Mouse (Mus musculus) G1E (cell line): ENCODE measurements at regions not wholly inside any gene's neighbourhood (a gene's known extent, or its start where the extent isn't known, plus 50 kb on each side); places are given as distances from the start of the nearest gene placed in this dataset.

ENCODE experiments used
- ATAC-seq: 2 replicates; pipeline ENCODE4 v1.8.0; 2016; ENCODE audit warnings: mild to moderate bottlenecking; ENCODE audit not compliant: insufficient number of reproducible peaks, poor library complexity, low FRiP score, severe bottlenecking; ENCODE audit errors: extremely low read depth
- DNase-seq: peaks from one replicate; pipeline ENCODE4 v3.0.0; 2012; ENCODE audit warnings: low spot score
- H3K27me3 ChIP-seq: 2 replicates; pipeline ENCODE4 v1.6.1; 2012; ENCODE audit warnings: mild to moderate bottlenecking, low read length, inconsistent platforms; ENCODE audit not compliant: insufficient read depth
- H3K36me3 ChIP-seq: replicated peaks from 2 replicates; pipeline ENCODE3; 2012; ENCODE audit warnings: mild to moderate bottlenecking, inconsistent platforms
- H3K4me1 ChIP-seq: 2 replicates; pipeline ENCODE4 v1.6.1; 2012; ENCODE audit warnings: low read depth, low read length, inconsistent platforms, mixed read lengths; ENCODE audit not compliant: insufficient read depth
- H3K4me3 ChIP-seq: 2 replicates; pipeline ENCODE4 v1.5.1; 2012; ENCODE audit warnings: low read depth, mild to moderate bottlenecking, inconsistent platforms, low read length, moderate library complexity, mixed read lengths
- H3K9me3 ChIP-seq: replicated peaks from 2 replicates; pipeline ENCODE4 v1.6.1; 2012; ENCODE audit warnings: inconsistent platforms
- CTCF ChIP-seq: IDR thresholded peaks from 2 replicates; pipeline ENCODE4 v1.5.1; 2012; ENCODE audit warnings: low read depth, low read length, inconsistent platforms, mixed read lengths
- GATA1 ChIP-seq: IDR thresholded peaks from 2 replicates; pipeline ENCODE4 v1.6.1; 2012; ENCODE audit warnings: borderline replicate concordance, low read length, inconsistent platforms, mixed read lengths
- GATA2 ChIP-seq: IDR thresholded peaks from 2 replicates; pipeline ENCODE4 v1.6.1; 2012; ENCODE audit warnings: low read depth, low read length, inconsistent platforms, borderline replicate concordance
- POLR2AphosphoS5 ChIP-seq: IDR thresholded peaks from 2 replicates; pipeline ENCODE4 v1.6.1; 2012; ENCODE audit warnings: low read depth, low read length, inconsistent platforms; ENCODE audit not compliant: insufficient replicate concordance
- TAL1 ChIP-seq: conservative IDR thresholded peaks from 2 replicates; pipeline ENCODE4 v1.6.1; 2012; ENCODE audit warnings: low read depth, low read length, inconsistent platforms, mixed read lengths

GRCm38 (mm10) chr7:36078666-36079065 is 275.9 kb upstream of the Zfp507 start:
- no peak for TF ChIP-seq GATA1
- no peak for TF ChIP-seq GATA2
- no peak for TF ChIP-seq TAL1
- TF ChIP-seq POLR2AphosphoS5: no peak
- no peak for TF ChIP-seq CTCF
- H3K4me1 ChIP-seq: no peaks in the 10 kb centered on the region
- DNase-seq (no peak), ATAC-seq (no peak)
- H3K4me3 ChIP-seq: no peak overlapping the region
- no peaks in the 10 kb centered on the region for H3K36me3 ChIP-seq
- H3K9me3 ChIP-seq: peaks cover 57% of the 10 kb centered on the region
- H3K27me3 ChIP-seq: no peaks in the 10 kb centered on the region

GRCm38 (mm10) chr7:36078089-36078654 is 275.4 kb upstream of the Zfp507 start:
- no peak for DNase-seq
- no peaks in the 10 kb centered on the region for H3K27me3 ChIP-seq
- no peaks in the 10 kb centered on the region for H3K36me3 ChIP-seq
- H3K9me3 ChIP-seq: peaks cover 57% of the 10 kb centered on the region
- H3K4me1 ChIP-seq: no peaks in the 10 kb centered on the region
- H3K4me3 ChIP-seq: no peak overlapping the region
- ATAC-seq: no peak
- TF ChIP-seq GATA2 (no peak), TAL1 (no peak), POLR2AphosphoS5 (no peak), CTCF (no peak), GATA1 (no peak)

- ATAC-seq (no peak), DNase-seq (no peak)
- H3K27me3 ChIP-seq: no peaks in the 10 kb centered on the region
- H3K4me1 ChIP-seq: no peaks in the 10 kb centered on the region
- no peak for TF ChIP-seq TAL1
- TF ChIP-seq CTCF: no peak
- TF ChIP-seq POLR2AphosphoS5: no peak
- no peak for TF ChIP-seq GATA1
- TF ChIP-seq GATA2: no peak
- H3K36me3 ChIP-seq: no peaks in the 10 kb centered on the region
- peaks cover 56% of the 10 kb centered on the region for H3K9me3 ChIP-seq
- no peak overlapping the region for H3K4me3 ChIP-seq
Measured at GRCm38 (mm10) chr7:36077271-36077670, 274.5 kb upstream of the Zfp507 start.

GRCm38 (mm10) chr7:36076021-36076441 is 273.2 kb upstream of the Zfp507 start:
- Histone ChIP-seq H3K36me3 (no peaks in the 10 kb centered on the region), H3K4me1 (no peaks in the 10 kb centered on the region), H3K9me3 (peaks cover 49% of the 10 kb centered on the region), H3K27me3 (no peaks in the 10 kb centered on the region), H3K4me3 (no peak overlapping the region)
- DNase-seq (no peak), ATAC-seq (no peak)
- no peak for TF ChIP-seq TAL1
- TF ChIP-seq GATA1: no peak
- TF ChIP-seq POLR2AphosphoS5: no peak
- no peak for TF ChIP-seq GATA2

GRCm38 (mm10) chr7:36071774-36072173 is 269.0 kb upstream of the Zfp507 start:
- no peak overlapping the region for H3K4me3 ChIP-seq
- H3K36me3 ChIP-seq: no peaks in the 10 kb centered on the region
- ATAC-seq: no peak
- H3K9me3 ChIP-seq: peaks cover 39% of the 10 kb centered on the region
- no peak for DNase-seq
- H3K27me3 ChIP-seq: no peaks in the 10 kb centered on the region
- no peak for TF ChIP-seq TAL1
- TF ChIP-seq GATA2: no peak
- TF ChIP-seq POLR2AphosphoS5: no peak
- no peak for TF ChIP-seq GATA1
- TF ChIP-seq CTCF: no peak
- H3K4me1 ChIP-seq: no peaks in the 10 kb centered on the region

- TF ChIP-seq GATA1 (no peak), POLR2AphosphoS5 (no peak), TAL1 (no peak), GATA2 (no peak), CTCF (no peak)
- H3K4me1 ChIP-seq: no peaks in the 10 kb centered on the region
- ATAC-seq: no peak
- no peaks in the 10 kb centered on the region for H3K27me3 ChIP-seq
- peaks cover 40% of the 10 kb centered on the region for H3K9me3 ChIP-seq
- no peak for DNase-seq
- H3K36me3 ChIP-seq: no peaks in the 10 kb centered on the region
- H3K4me3 ChIP-seq: no peak overlapping the region
Measured at GRCm38 (mm10) chr7:36066725-36067124, 263.9 kb upstream of the Zfp507 start.

- TF ChIP-seq CTCF (no peak), TAL1 (no peak), GATA2 (no peak), POLR2AphosphoS5 (no peak), GATA1 (no peak)
- DNase-seq: no peak
- no peaks in the 10 kb centered on the region for H3K4me1 ChIP-seq
- H3K27me3 ChIP-seq: no peaks in the 10 kb centered on the region
- no peak for ATAC-seq
- H3K4me3 ChIP-seq: no peak overlapping the region
- no peaks in the 10 kb centered on the region for H3K36me3 ChIP-seq
- peaks cover 59% of the 10 kb centered on the region for H3K9me3 ChIP-seq
Measured at GRCm38 (mm10) chr7:36061679-36062078, 258.9 kb upstream of the Zfp507 start.
